Mouse (Mus musculus) heart, embryonic 12.5 days (tissue): ENCODE data around the gene Myo1c. TPM values are rescaled to one million over a fixed set of nuclear protein-coding genes. Genes with fewer than 3 reads are reported as not detected.

Source experiments
- ATAC-seq: fragments of 200-750 bp; cut with Nextera tagmentation; 2 replicates; pipeline ENCODE4 v1.8.0; 2017; ENCODE audit warnings: moderate TSS enrichment, moderate library complexity; ENCODE audit not compliant: insufficient number of reproducible peaks, low FRiP score
- H3K27ac ChIP-seq: fragments of 300-500 bp; sonication (generic); 2 replicates; pipeline ENCODE4 v1.5.1; 2016; ENCODE audit warnings: mild to moderate bottlenecking, moderate library complexity; ENCODE audit not compliant: poor library complexity, severe bottlenecking
- H3K27me3 ChIP-seq: fragments of 300-500 bp; sonication (generic); replicated peaks from 2 replicates; pipeline ENCODE4 v1.6.1; 2016; ENCODE audit warnings: mild to moderate bottlenecking, moderate library complexity
- H3K36me3 ChIP-seq: fragments of 300-500 bp; sonication (generic); 2 replicates; pipeline ENCODE4 v1.6.1; 2016; ENCODE audit warnings: mild to moderate bottlenecking, moderate library complexity
- H3K4me1 ChIP-seq: fragments of 300-500 bp; sonication (generic); replicated peaks from 2 replicates; pipeline ENCODE4 v1.6.1; 2016; ENCODE audit warnings: mild to moderate bottlenecking
- H3K4me2 ChIP-seq: fragments of 300-500 bp; sonication (generic); 2 replicates; pipeline ENCODE4 v1.6.1; 2016; ENCODE audit warnings: mild to moderate bottlenecking, moderate library complexity
- H3K4me3 ChIP-seq: fragments of 300-500 bp; sonication (generic); 2 replicates; pipeline ENCODE4 v1.5.1; 2016; ENCODE audit warnings: mild to moderate bottlenecking
- H3K9ac ChIP-seq: fragments of 300-500 bp; sonication (generic); 2 replicates; pipeline ENCODE4 v1.6.1; 2016; ENCODE audit warnings: mild to moderate bottlenecking, moderate library complexity
- H3K9me3 ChIP-seq: fragments of 300-500 bp; sonication (generic); replicated peaks from 2 replicates; pipeline ENCODE4 v1.6.1; 2016; ENCODE audit warnings: mild to moderate bottlenecking, moderate library complexity
- WGBS: fragments of 180-500 bp; shearing (Covaris S2); methylation state at CpG from one replicate; pipeline ENCODE4 v1.1.7; 2016; 5-methylcytosine and 5-hydroxymethylcytosine counted together
- polyA plus RNA-seq: library from polyadenylated mRNA; unstranded; fragments of >200 nt; fragmentation: Nextera tagmentation; extraction: Ambion mirVana; gene quantifications from 2 replicates; pipeline ENCODE4 v1.2.1, GENCODE M21; 2016

The Myo1c gene
- polyA plus RNA-seq, 1 experiment from 2014 or later = 72.3 TPM

DNA sequence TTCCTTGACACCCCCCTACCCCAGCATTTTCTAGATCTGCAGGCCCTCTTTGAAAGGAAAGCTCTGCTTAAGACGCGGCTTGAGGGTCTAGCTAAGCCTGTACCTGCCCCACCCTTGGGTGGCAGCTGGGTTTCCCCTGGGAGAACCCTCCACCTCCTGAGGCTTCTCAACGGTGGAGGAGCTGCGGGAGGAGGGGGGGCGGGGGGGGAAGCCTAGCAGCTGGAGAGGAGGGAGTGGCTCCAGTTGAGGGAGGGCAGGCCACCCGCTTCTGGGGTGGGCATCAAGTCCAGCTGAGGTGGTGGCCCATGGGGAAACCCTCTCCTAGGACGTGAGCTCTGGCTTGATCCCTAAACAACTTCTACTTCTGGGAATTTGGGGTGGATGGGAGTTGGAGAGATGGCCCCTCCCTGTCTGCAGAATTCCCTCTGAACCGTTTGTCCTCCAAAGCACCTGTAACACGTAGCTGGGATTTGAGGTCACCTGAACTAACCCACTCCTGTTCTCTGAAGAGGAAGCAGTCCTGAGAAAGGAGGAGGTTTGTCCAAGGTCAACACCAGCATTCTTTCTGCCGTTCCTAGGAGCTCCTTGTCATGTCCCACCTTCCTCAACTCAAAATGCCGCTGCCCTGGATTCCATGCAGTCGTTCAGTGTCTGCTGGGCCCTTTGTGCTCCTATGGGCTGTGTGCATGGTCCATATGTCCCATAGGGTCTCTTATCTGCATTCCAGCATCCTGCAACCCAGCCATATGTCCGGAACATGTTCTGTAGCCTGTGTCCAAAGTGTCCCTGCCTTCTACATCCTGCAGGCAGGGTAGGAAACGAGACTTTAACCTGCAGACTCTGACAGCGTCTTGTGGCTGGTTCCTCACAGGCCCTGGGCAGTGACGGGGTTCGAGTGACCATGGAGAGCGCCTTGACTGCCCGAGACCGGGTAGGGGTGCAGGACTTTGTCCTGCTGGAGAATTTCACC lies 6.6 kb downstream of the Myo1c start:
- Histone ChIP-seq H3K4me1 (peaks cover 47% of the 10 kb centered on the region), H3K27me3 (no peaks in the 10 kb centered on the region), H3K27ac (peak overlapping the region; percentile 91), H3K9ac (peak overlapping the region; percentile 92), H3K36me3 (peaks cover 47% of the 10 kb centered on the region), H3K9me3 (no peaks in the 10 kb centered on the region), H3K4me3 (peak overlapping the region; percentile 73), H3K4me2 (peak overlapping the region; percentile 83)
- 47% methylated on average over 19 of the region's 20 CpGs for WGBS
- ATAC-seq = no peak

DNA sequence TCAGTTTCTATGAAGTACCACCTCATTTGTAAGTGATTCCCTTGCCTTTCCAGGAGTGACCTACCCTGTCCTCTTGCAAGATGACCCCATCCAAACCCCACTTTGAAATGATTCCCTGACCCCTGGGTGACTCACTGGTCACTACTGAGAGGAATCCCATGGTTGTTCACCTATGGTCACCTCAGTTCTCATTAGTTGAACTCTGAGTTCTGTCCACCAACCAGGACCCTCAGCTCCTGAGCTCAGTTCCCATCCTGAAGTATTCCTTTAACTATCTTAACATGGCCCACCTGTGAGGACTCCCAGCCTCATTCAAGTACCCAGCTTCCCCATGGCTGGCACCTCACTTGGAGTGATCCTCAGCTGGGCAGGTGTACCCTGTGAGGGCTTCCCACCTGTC lies 7.5 kb downstream of the Myo1c start:
- Histone ChIP-seq H3K27ac (no peak overlapping the region), H3K9me3 (no peaks in the 10 kb centered on the region), H3K4me3 (no peak overlapping the region), H3K36me3 (peaks cover 57% of the 10 kb centered on the region), H3K4me1 (peaks cover 38% of the 10 kb centered on the region), H3K27me3 (no peaks in the 10 kb centered on the region), H3K9ac (no peak overlapping the region), H3K4me2 (no peak overlapping the region)
- ATAC-seq = no peak

DNA sequence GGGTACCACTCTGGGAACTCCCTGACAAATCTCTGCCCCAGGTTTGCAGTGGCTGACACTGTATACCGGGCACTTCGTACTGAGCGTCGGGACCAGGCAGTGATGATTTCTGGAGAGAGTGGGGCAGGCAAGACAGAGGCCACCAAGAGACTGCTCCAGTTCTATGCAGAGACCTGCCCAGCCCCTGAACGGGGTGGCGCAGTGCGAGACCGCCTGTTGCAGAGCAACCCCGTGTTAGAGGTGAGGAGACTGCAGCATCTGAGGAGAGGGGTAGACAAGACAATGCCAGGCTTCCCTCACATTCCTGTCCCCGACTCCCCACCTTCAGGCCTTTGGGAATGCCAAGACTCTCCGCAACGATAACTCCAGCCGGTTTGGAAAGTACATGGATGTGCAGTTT lies 8.0 kb downstream of the Myo1c start:
- H3K4me1 ChIP-seq = peaks cover 34% of the 10 kb centered on the region
- peaks cover 62% of the 10 kb centered on the region for H3K36me3 ChIP-seq
- no peaks in the 10 kb centered on the region for H3K27me3 ChIP-seq
- H3K27ac ChIP-seq = no peak overlapping the region
- no peaks in the 10 kb centered on the region for H3K9me3 ChIP-seq
- 92% methylated on average over 13 of the region's 13 CpGs for WGBS
- H3K4me2 ChIP-seq = no peak overlapping the region
- H3K4me3 ChIP-seq = no peak overlapping the region
- no peak for ATAC-seq
- H3K9ac ChIP-seq = no peak overlapping the region; the same call in 1 of the 2 replicates

DNA sequence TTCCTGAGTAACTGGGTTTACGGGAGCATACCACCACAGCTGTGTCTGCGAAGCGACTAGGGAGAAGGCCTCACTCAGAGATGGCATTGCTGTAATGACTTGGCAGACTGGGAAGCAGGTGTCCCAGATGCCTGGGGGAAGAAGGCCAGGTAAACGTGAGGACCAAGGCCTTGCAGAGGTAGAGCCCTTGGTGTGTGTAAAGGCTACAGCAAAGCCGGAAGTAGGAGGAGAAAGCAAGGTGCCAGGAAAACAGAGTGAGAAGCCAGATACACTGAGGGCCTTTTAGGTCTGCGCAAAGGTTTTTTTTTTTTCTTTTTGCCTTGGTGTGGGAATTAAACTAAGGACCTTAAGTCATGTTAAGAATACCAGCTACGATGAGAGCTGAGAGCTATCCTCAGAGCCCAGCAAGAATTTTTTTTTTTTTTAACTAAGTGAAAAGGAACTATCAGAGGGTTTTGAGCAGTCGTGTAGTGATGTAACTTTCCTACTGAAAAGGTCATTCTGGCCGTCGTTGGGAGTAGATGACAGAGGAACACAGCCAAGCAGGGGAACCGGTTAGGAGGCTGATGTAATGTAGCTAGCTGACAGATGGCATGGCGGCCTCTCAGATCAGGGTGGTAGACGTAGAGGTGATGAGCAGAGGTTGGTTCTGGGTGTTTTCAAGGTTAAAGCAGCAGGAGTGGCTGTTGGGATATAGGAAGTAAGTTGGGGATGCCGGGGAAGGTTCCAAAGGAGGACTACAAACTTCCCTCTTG lies 8.9 kb downstream of the Myo1c start:
- Histone ChIP-seq H3K36me3 (peaks cover 67% of the 10 kb centered on the region), H3K27me3 (no peaks in the 10 kb centered on the region), H3K9me3 (no peaks in the 10 kb centered on the region), H3K9ac (no peak overlapping the region), H3K4me3 (no peak overlapping the region), H3K27ac (no peak overlapping the region), H3K4me1 (peaks cover 26% of the 10 kb centered on the region), H3K4me2 (no peak overlapping the region)
- WGBS = 75% methylated on average over 14 of the region's 14 CpGs
- ATAC-seq = no peak

DNA sequence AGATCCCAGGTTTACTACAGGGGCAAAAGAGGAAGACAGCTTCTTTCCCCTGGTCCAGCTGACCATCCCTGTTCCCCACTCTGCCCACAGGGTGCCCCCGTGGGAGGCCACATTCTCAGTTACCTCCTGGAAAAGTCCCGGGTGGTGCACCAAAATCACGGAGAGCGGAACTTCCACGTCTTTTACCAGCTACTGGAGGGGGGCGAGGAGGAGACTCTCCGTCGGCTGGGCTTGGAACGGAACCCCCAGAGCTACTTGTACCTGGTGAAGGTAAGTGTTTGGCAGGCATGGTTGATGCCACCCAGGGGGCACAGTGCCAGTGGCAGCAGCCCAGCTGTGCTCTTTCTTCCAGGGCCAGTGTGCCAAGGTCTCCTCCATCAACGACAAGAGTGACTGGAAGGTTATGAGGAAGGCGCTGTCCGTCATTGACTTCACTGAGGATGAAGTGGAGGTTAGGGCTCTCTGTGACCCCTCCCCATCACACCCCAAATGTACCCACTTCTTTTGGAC lies 9.8 kb downstream of the Myo1c start:
- H3K4me2 ChIP-seq = no peak overlapping the region
- peaks cover 17% of the 10 kb centered on the region for H3K4me1 ChIP-seq
- H3K4me3 ChIP-seq = no peak overlapping the region
- H3K27ac ChIP-seq = no peak overlapping the region
- H3K36me3 ChIP-seq = peaks cover 74% of the 10 kb centered on the region
- H3K9ac ChIP-seq = no peak overlapping the region
- H3K9me3 ChIP-seq = no peaks in the 10 kb centered on the region
- 92% methylated on average over 12 of the region's 12 CpGs for WGBS
- no peaks in the 10 kb centered on the region for H3K27me3 ChIP-seq
- no peak for ATAC-seq

DNA sequence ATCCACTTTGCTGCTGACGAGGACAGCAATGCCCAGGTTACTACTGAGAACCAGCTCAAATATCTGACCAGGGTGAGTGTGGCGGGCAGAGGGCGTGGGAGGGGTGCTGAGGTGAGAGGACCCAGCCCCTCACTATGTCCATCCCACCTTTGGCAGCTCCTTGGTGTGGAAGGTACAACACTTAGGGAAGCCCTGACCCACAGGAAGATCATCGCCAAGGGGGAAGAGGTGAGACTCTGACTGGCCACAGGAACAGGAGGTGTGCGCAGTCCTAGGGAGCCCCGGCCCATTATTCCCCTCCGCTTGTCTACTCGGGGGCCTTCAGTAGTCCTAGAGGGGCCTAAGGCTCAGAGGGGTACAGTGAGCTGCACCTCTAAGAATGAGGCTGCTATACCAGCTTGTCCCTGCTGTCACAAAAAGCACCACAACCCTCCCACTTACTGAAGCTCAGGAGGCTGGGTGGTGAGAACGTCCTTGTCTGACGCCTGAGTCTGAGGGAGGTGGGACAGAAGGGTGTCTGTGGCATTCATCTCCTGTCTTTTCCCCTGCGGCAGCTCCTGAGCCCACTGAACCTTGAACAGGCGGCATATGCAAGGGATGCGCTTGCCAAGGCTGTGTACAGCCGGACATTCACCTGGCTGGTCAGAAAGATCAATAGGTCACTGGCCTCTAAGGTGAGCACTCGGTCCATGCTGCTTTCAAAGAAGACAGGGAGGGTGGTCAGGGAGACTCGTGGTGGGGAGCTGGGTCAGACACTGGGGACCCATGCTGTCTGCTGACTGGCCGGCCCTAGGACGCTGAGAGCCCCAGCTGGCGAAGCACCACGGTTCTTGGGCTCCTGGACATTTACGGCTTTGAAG lies 10.9 kb downstream of the Myo1c start:
- Histone ChIP-seq H3K4me2 (no peak overlapping the region), H3K36me3 (peaks cover 84% of the 10 kb centered on the region), H3K9ac (no peak overlapping the region), H3K4me1 (peaks cover 14% of the 10 kb centered on the region), H3K9me3 (no peaks in the 10 kb centered on the region), H3K4me3 (no peak overlapping the region), H3K27me3 (no peaks in the 10 kb centered on the region), H3K27ac (no peak overlapping the region)
- WGBS = 91% methylated on average over 21 of the region's 21 CpGs
- no peak for ATAC-seq

DNA sequence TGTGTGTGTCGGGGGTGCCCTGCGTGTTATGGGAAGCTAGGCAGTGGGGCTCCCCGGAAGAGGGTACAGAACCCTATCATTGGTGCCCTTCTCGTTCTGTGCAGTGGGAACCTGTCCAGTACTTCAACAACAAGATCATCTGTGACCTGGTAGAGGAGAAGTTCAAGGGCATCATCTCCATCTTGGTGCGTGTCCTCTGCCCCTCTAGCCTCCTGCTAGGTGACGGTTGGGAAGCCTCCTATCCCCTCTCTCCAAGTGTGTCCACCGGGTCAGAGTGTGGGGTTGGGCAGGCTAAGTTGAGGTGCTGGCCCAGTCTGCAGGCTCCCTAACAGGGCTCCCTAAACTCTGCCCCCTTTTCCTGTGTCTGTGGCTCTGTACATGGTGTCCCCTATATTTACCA lies 11.8 kb downstream of the Myo1c start:
- H3K27me3 ChIP-seq = no peaks in the 10 kb centered on the region
- H3K9ac ChIP-seq = no peak overlapping the region
- no peak overlapping the region for H3K27ac ChIP-seq
- no peak for ATAC-seq
- peaks cover 93% of the 10 kb centered on the region for H3K36me3 ChIP-seq
- H3K9me3 ChIP-seq = no peaks in the 10 kb centered on the region
- WGBS = 86% methylated on average over 7 of the region's 7 CpGs
- peaks cover 4% of the 10 kb centered on the region for H3K4me1 ChIP-seq
- H3K4me2 ChIP-seq = no peak overlapping the region
- H3K4me3 ChIP-seq = no peak overlapping the region

DNA sequence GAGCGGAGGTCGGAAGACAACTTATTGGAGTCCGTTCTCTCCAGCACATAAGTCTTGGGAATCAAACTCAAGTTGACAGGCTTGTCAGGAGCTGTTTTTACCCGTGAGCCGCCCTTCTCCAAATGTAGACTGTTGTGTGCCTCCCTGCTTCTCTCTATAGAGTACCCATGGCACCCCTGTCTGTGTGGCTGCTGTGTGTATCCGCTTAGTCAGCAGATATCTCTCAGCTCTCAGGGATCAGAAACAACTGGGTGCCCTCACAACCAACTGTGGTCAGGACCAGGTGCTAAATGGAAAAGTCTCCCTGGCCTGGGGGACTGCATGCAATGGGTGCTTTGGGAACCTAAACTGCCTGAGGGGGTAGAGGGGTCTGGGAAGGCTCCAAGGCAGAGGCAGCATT lies 16.0 kb downstream of the Myo1c start:
- H3K9ac ChIP-seq = no peak overlapping the region
- no peaks in the 10 kb centered on the region for H3K9me3 ChIP-seq
- H3K4me3 ChIP-seq = no peak overlapping the region
- H3K36me3 ChIP-seq = peaks cover 93% of the 10 kb centered on the region
- no peaks in the 10 kb centered on the region for H3K27me3 ChIP-seq
- H3K4me1 ChIP-seq = no peaks in the 10 kb centered on the region
- no peak overlapping the region for H3K27ac ChIP-seq
- no peak for ATAC-seq
- H3K4me2 ChIP-seq = no peak overlapping the region
- WGBS = 92% methylated on average over 6 of the region's 6 CpGs

DNA sequence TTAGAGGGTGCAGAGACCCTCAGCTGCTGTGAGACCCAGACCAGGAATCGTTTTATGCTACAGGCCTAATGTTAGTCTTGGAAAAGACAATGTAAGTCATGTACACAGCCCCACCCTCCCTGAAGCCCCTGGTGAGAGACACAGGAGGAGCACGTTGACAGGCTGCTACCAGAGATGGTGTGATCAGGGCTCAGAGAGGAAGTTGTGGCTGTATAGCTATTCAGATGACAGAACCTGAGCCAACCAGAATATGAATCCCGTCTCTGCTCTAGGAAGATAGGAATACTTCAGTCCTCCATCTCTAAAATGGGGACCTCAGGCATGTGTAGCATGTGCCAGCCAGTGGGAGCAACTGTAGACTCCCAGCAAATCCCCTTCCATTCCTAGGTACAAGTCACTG lies 18.3 kb downstream of the Myo1c start:
- Histone ChIP-seq H3K27me3 (no peaks in the 10 kb centered on the region), H3K4me1 (no peaks in the 10 kb centered on the region), H3K9ac (no peak overlapping the region), H3K9me3 (no peaks in the 10 kb centered on the region), H3K36me3 (peaks cover 94% of the 10 kb centered on the region), H3K4me2 (no peak overlapping the region), H3K4me3 (no peak overlapping the region), H3K27ac (no peak overlapping the region)
- ATAC-seq = no peak
- WGBS = 82% methylated on average over 3 of the region's 3 CpGs

DNA sequence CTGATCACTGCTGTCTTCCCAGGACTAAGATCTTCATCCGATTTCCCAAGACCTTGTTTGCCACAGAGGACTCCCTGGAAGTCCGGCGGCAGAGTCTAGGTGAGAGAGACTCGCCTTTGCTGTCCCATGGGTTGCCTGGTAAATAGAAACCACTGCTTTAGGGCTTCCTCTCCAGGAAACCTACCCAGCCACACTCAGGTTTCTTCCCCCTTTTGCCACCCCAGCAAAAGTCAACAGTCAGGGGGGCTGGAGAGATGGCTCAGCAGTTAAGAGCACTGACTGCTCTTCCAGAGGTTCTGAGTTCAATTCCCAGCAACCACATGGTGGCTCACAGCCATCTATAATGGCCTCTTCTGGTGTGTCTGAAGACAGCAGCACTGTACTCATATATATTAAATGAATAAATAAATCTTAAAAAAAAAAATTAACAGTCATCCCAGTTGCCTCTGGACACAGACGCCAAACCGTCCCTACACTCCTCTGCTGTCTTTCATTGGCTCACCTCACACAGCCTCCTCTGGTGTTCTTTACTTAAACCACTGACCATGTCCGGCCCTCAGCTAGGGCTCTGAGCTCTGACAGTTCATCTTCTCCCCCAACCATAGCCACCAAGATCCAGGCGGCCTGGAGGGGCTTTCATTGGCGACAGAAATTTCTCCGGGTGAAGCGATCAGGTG lies 19.0 kb downstream of the Myo1c start:
- Histone ChIP-seq H3K4me3 (no peak overlapping the region), H3K36me3 (peaks cover 94% of the 10 kb centered on the region), H3K4me2 (no peak overlapping the region), H3K27ac (no peak overlapping the region), H3K27me3 (no peaks in the 10 kb centered on the region), H3K9ac (no peak overlapping the region), H3K9me3 (no peaks in the 10 kb centered on the region), H3K4me1 (no peaks in the 10 kb centered on the region)
- WGBS = 88% methylated on average over 11 of the region's 11 CpGs
- no peak for ATAC-seq
